Mouse (Mus musculus) heart, adult 2 months (tissue): ENCODE results near the gene Marveld1. TPM values are rescaled to one million over a fixed set of nuclear protein-coding genes. Genes with fewer than 3 reads are reported as not detected.

Experiments
- DNase-seq, 2 experiments: peaks; one replicate each; pipeline ENCODE4 v3.0.0; 2021
- H3K27ac ChIP-seq: fragments of 200-600 bp; 2 replicates; pipeline ENCODE4 v1.8.1; 2022
- H3K27me3 ChIP-seq: fragments of 200-500 bp; 2 replicates; pipeline ENCODE4 v1.6.1; 2012; ENCODE audit warnings: mild to moderate bottlenecking, low read length, inconsistent platforms, mixed read lengths; ENCODE audit not compliant: control insufficient read depth, insufficient read depth
- H3K36me3 ChIP-seq: fragments of 200-500 bp; 2 replicates; pipeline ENCODE4 v1.6.1; 2012; ENCODE audit warnings: low read length, inconsistent platforms; ENCODE audit not compliant: control insufficient read depth, insufficient read depth
- H3K4me1 ChIP-seq: fragments of 200-500 bp; 2 replicates; pipeline ENCODE4 v1.6.1; 2011; ENCODE audit warnings: low read length; ENCODE audit not compliant: control insufficient read depth, insufficient read depth
- H3K4me3 ChIP-seq: fragments of 200-600 bp; 2 replicates; pipeline ENCODE4 v1.8.1; 2022
- H3K79me2 ChIP-seq: fragments of 200-500 bp; replicated peaks from 2 replicates; pipeline ENCODE4 v1.6.1; 2012; ENCODE audit warnings: mild to moderate bottlenecking, inconsistent platforms, low read length, moderate library complexity, mixed read lengths; ENCODE audit not compliant: control insufficient read depth, insufficient read depth
- H3K9ac ChIP-seq: fragments of 200-500 bp; 2 replicates; pipeline ENCODE4 v1.6.1; 2012; ENCODE audit warnings: low read depth, mild to moderate bottlenecking, control low read depth, inconsistent platforms, low read length, mixed read lengths
- CTCF ChIP-seq: fragments of 200-600 bp; IDR thresholded peaks from 2 replicates; pipeline ENCODE4 v1.8.1; 2022; ENCODE audit warnings: antibody characterized with exemption, mild to moderate bottlenecking, moderate library complexity
- EP300 ChIP-seq: fragments of 200-500 bp; IDR thresholded peaks from 2 replicates; pipeline ENCODE4 v1.6.1; 2011; ENCODE audit warnings: low read depth, low read length, control low read depth; ENCODE audit not compliant: insufficient read depth
- POLR2A ChIP-seq: fragments of 200-500 bp; IDR thresholded peaks from 2 replicates; pipeline ENCODE4 v1.6.1; 2011; ENCODE audit warnings: mild to moderate bottlenecking, low read depth, low read length, control low read depth; ENCODE audit not compliant: insufficient read depth
- WGBS: fragments of 180-500 bp; shearing (Covaris S2); methylation state at CpG from one replicate; pipeline ENCODE4 v1.1.7; 2018; 5-methylcytosine and 5-hydroxymethylcytosine counted together
- intact Hi-C: fragments of 180-260 bp; cut with DNase I; formaldehyde crosslinking; loops from one replicate; pipeline ENCODE4 v1.15.1; 2025
- polyA plus RNA-seq: library from polyadenylated mRNA; depleted of rRNA; stranded (reverse); fragments of >200 nt; gene quantifications from 2 replicates; pipeline ENCODE4 v1.2.3, GENCODE M21; 2012
- total RNA-seq, 2 experiments: library from RNA; stranded (reverse); gene quantifications; 2 replicates each; pipeline ENCODE4 v1.2.3; 2021

The Marveld1 gene
- total and polyA plus RNA-seq, 3 experiments, result 21.1 to 55.0 (median 21.9) TPM

- no peak overlapping the region for H3K9ac ChIP-seq
- no peak overlapping the region for H3K27ac ChIP-seq
- 80% methylated on average over 8 of the region's 8 CpGs for WGBS
- no peaks in the 10 kb centered on the region for H3K27me3 ChIP-seq
- H3K4me1 ChIP-seq, result no peaks in the 10 kb centered on the region; the same call in 1 of the 2 replicates
- no peak for TF ChIP-seq CTCF
- no peak for TF ChIP-seq POLR2A
- no peak for TF ChIP-seq EP300
- H3K79me2 ChIP-seq, result no peaks in the 10 kb centered on the region
- no peak overlapping the region for H3K4me3 ChIP-seq
- intact Hi-C loops, result no loop called here
- no peaks in the 10 kb centered on the region for H3K36me3 ChIP-seq
- DNase-seq, result no peak
Measured at GRCm38 (mm10) chr19:42120451-42120850, 26.7 kb upstream of the Marveld1 start.

DNA sequence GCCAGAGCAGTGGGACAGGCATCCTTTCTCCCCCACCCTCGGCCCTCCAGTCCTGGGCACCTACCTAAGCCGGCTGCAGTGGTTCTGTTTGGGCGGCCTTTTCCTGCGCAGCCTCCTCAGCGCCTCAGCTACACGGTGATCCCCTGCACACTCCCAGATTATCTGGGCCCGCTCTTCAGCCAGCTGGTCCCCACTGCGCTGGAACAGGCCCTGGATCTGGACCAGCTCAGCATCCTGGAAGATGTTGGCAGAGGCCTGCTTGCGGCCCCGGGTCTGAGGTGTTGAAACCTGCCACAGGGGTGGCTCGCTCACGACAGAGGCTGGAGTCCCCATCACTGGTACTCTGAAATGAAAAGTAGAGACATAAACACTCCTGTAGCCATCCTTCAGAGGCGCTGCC is 22.5 kb upstream of the Marveld1 start:
- intact Hi-C loops, result no loop called here
- 78% methylated on average over 13 of the region's 13 CpGs for WGBS
- no peaks in the 10 kb centered on the region for H3K79me2 ChIP-seq
- H3K9ac ChIP-seq, result no peak overlapping the region
- peaks cover 3% of the 10 kb centered on the region; the same call in 1 of the 2 replicates for H3K4me1 ChIP-seq
- no peak overlapping the region for H3K4me3 ChIP-seq
- no peak for TF ChIP-seq EP300
- no peak for TF ChIP-seq CTCF
- TF ChIP-seq POLR2A, result no peak
- no peaks in the 10 kb centered on the region for H3K27me3 ChIP-seq
- no peak overlapping the region for H3K27ac ChIP-seq
- no peaks in the 10 kb centered on the region for H3K36me3 ChIP-seq
- no peak for DNase-seq

- Histone ChIP-seq H3K4me1 (peaks cover 3% of the 10 kb centered on the region; the same call in 1 of the 2 replicates), H3K79me2 (no peaks in the 10 kb centered on the region), H3K36me3 (no peaks in the 10 kb centered on the region), H3K27me3 (no peaks in the 10 kb centered on the region), H3K27ac (no peak overlapping the region), H3K9ac (no peak overlapping the region), H3K4me3 (no peak overlapping the region)
- intact Hi-C loops, result loop anchor here (2.0 kb wide), 1 partner anchor 35 kb away; the partner anchor contains the start of gene Pi4k2a
- no peak for DNase-seq
- TF ChIP-seq CTCF, result no peak
- no peak for TF ChIP-seq EP300
- no peak for TF ChIP-seq POLR2A
- WGBS, result 69% methylated on average over 11 of the region's 11 CpGs
Measured at GRCm38 (mm10) chr19:42125501-42126218, 21.5 kb upstream of the Marveld1 start.

- Histone ChIP-seq H3K4me1 (peaks cover 3% of the 10 kb centered on the region; the same call in 1 of the 2 replicates), H3K27ac (no peak overlapping the region), H3K27me3 (no peaks in the 10 kb centered on the region), H3K4me3 (no peak overlapping the region), H3K79me2 (no peaks in the 10 kb centered on the region), H3K36me3 (no peaks in the 10 kb centered on the region), H3K9ac (no peak overlapping the region)
- DNase-seq, result no peak
- TF ChIP-seq CTCF (no peak), EP300 (no peak), POLR2A (no peak)
- WGBS, result 83% methylated on average over 6 of the region's 6 CpGs
- intact Hi-C loops, result loop anchor here (2.0 kb wide), 1 partner anchor 35 kb away; the partner anchor contains the start of gene Pi4k2a
Measured at GRCm38 (mm10) chr19:42126219-42126605, 21.0 kb upstream of the Marveld1 start.

- Histone ChIP-seq H3K36me3 (no peaks in the 10 kb centered on the region), H3K4me3 (no peak overlapping the region), H3K9ac (no peak overlapping the region), H3K79me2 (no peaks in the 10 kb centered on the region), H3K4me1 (peaks cover 3% of the 10 kb centered on the region; the same call in 1 of the 2 replicates), H3K27me3 (no peaks in the 10 kb centered on the region), H3K27ac (no peak overlapping the region)
- DNase-seq, result no peak
- 90% methylated on average over 5 of the region's 5 CpGs for WGBS
- intact Hi-C loops, result loop anchor here (2.0 kb wide), 1 partner anchor 36 kb away; the partner anchor contains the start of gene Pi4k2a
- TF ChIP-seq EP300 (no peak), POLR2A (no peak), CTCF (no peak)
Measured at GRCm38 (mm10) chr19:42127024-42127423, 20.2 kb upstream of the Marveld1 start.
